Mouse (Mus musculus): Measurements from ENCODE around the gene Itgam.

GRCm38 (mm10) chr7:128019187-128019586, 43.3 kb upstream of the Itgam start:
- no peak for TF ChIP-seq CTCF (IDR thresholded peaks at IDR 0.05; ENCODE audit: insufficient read depth, low read depth, low read length)
- TF ChIP-seq POLR2A (IDR thresholded peaks at IDR 0.05; ENCODE audit: insufficient read depth, low read depth, low read length) = no peak
